12 mouse cellular contexts compared by ENCODE assay signal in the genomic region with DNA sequence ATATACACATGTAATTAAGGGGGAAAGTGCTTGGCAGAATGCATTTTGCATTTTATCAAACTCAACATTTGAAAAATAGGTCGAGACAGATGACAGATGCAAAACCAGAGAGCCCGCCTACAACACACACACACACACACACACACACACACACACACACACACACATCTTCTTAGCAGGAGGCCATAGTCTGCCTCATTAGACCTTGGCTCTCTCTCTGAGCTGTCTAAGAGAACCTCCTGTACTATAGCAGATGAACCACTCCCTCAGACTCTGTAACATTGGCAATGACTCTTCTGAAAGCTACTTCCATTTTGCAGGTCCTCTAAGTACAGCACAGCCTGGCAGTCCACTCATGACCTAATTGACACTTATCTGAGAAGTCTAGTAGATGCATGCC.
"Had no signal": no experiment of that assay in that cellular context is flagged by ENCODE, and none has a peak within 500 bp of the region (broad histone marks: within the 10 kb centered on the region; RNA-seq: fewer than 3 reads in every experiment).

No protein-coding gene starts in this region.

- H3K4me1 ChIP-seq: liver, embryonic 12.5 days; neural tube, embryonic 15.5 days had no signal

- ATAC-seq: liver, embryonic 12.5 days had no signal

- H3K4me3 ChIP-seq: kidney, embryonic 15.5 days; limb, embryonic 15.5 days; liver, embryonic 12.5 days; lung, embryonic 15.5 days; myocyte; neural tube, embryonic 15.5 days had no signal

- H3K27ac ChIP-seq: kidney, embryonic 15.5 days; limb, embryonic 15.5 days; liver, embryonic 12.5 days; lung, embryonic 15.5 days; neural tube, embryonic 15.5 days had no signal

- H3K9ac ChIP-seq: kidney, embryonic 15.5 days; limb, embryonic 15.5 days; liver, embryonic 12.5 days; lung, embryonic 15.5 days; neural tube, embryonic 15.5 days had no signal

- H3K4me2 ChIP-seq: kidney, embryonic 15.5 days; limb, embryonic 15.5 days; liver, embryonic 12.5 days; lung, embryonic 15.5 days; neural tube, embryonic 15.5 days had no signal

- DNase-seq: kidney, adult 2 months; kidney, postnatal 14 days; lung, postnatal 14 days; midbrain, embryonic 14.5 days; right cerebral cortex, postnatal 14 days; thymus, postnatal 36 days had no signal

- H3K36me3 ChIP-seq: kidney, embryonic 15.5 days; limb, embryonic 15.5 days; liver, embryonic 12.5 days; lung, embryonic 15.5 days; neural tube, embryonic 15.5 days had no signal

- H3K27me3 ChIP-seq: kidney, embryonic 15.5 days; limb, embryonic 15.5 days; liver, embryonic 12.5 days; lung, embryonic 15.5 days; neural tube, embryonic 15.5 days had no signal

- H3K9me3 ChIP-seq: kidney, embryonic 15.5 days; limb, embryonic 15.5 days; liver, embryonic 12.5 days; lung, embryonic 15.5 days; neural tube, embryonic 15.5 days had no signal
